Mouse (Mus musculus): Measurements from ENCODE around the gene Rpl36a.

- TF ChIP-seq CTCF (IDR thresholded peaks at IDR 0.05; ENCODE audit: borderline replicate concordance, insufficient read depth, low read depth, low read length) (no peak), POLR2A (IDR thresholded peaks at IDR 0.05; ENCODE audit: borderline replicate concordance, insufficient read depth, low read length) (no peak)
Observed at GRCm38 (mm10) chrX:134577896-134578295, 7.6 kb upstream of the Rpl36a start.
